Mouse (Mus musculus) CH12.LX (cell line): ENCODE measurements around the gene Fyb.

ENCODE experiments used
- POLR2A ChIP-seq: IDR thresholded peaks from 2 replicates; pipeline ENCODE4 v1.6.1; 2011; ENCODE audit warnings: low read depth, mild to moderate bottlenecking, improper control_type of control experiment, low read length
- TCF12 ChIP-seq: IDR thresholded peaks from 2 replicates; pipeline ENCODE4 v1.6.1; 2014; ENCODE audit warnings: low read depth, mild to moderate bottlenecking, inconsistent platforms, low read length, improper control_type of control experiment

DNA sequence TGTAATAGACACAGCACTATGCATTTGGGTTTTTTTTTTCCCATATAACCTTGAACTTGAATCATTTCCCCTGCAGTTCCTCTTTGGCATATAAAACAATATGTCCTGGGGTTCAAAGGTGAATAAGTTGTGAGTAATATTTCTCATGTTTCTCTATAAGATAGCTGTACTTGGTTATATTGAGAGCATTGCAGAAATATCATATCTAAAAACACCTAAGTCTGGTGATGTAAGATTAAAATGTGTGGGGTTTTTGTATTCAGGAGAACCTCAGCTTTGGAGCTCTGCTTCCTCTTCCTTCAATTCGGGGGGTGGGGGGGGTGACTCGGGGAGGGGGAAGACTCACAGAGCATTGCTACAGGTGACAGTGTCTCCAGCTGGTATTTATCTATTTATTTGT is 40.0 kb downstream of the Fyb start:
- no peak for TF ChIP-seq POLR2A
- TF ChIP-seq TCF12: no peak
